In the genomic region with DNA sequence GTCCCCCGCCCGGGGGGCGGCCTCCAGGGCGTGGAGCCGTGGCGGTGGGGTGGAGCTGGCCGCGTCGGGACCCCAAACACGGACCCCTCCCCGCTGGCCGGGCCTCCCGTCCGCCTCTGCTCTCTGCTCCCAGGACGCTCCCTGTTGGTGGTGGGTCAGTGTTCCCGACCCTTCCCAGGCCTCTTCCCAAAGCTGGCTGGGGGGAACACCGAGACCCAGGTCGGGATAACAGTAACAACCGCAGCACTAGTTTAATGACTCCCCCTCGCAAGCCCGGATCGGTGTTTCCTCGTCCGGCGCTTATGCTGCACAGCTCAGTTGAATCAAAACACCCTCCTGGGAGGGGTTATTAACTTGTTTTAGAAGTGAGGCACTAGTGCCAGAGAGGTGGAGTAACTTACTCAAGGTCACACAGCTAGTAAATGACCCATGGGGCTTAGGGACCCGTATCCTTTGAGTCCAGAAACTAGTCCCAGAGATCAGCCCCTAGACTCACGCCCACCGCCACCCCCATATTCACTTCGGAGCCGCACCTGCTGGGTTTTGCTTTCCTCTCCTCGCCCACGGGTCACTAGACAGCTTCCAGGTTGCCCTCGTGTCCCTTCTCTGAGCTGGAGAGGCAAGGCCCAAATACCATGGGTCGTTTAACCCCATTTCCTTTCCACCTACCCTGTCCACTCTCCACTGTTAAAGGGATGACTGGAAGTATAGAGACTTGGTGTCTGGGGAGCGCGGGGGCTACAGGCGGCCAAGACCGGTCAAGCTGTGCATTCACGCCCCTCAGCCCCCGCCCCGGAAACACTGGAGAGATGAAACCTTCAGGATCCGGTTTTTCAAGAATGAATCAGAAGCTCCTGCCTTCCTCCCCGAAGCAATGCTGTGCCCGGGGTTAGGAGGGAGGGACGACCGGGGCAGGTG, we compare ENCODE assay signal across 8 mouse cellular contexts. TPM values are rescaled to one million over a fixed set of nuclear protein-coding genes. Genes with fewer than 3 reads are reported as not detected.
DNase-seq lines count a peak whose midpoint lies in the region; ATAC-seq and TF ChIP-seq lines count a peak whose summit lies in the region.

No protein-coding gene starts in this region.

- TF ChIP-seq CTCF in liver, postnatal 0 days (IDR thresholded peaks at IDR 0.05; ENCODE audit: low read depth) = no peak

- H3K27ac ChIP-seq in hindbrain, embryonic 12.5 days = peak overlapping the region; percentile 67
- peak overlapping the region; percentile 84 for H3K27ac ChIP-seq in liver, postnatal 0 days (ENCODE audit: low read depth)
- peak overlapping the region; percentile 82 for H3K27ac ChIP-seq in stomach, embryonic 14.5 days (ENCODE audit: low read length)

- H3K4me3 ChIP-seq in hindbrain, embryonic 12.5 days = peak overlapping the region; percentile 90
- peak overlapping the region; percentile 97 for H3K4me3 ChIP-seq in liver, postnatal 0 days (ENCODE audit: low read depth, low read length)
- H3K4me3 ChIP-seq in stomach, embryonic 14.5 days (ENCODE audit: low read depth, low read length) = peak overlapping the region; percentile 96

- 2% methylated on average over 46 of the region's 46 CpGs for WGBS in hindbrain, embryonic 12.5 days
- under 1% methylated on average over 45 of the region's 46 CpGs for WGBS in liver, postnatal 0 days (ENCODE audit: insufficient replicate concordance)
- WGBS in stomach, embryonic 14.5 days = 2% methylated on average over 46 of the region's 46 CpGs

- H3K27me3 ChIP-seq in hindbrain, embryonic 12.5 days = no peaks in the 10 kb centered on the region
- no peaks in the 10 kb centered on the region for H3K27me3 ChIP-seq in liver, postnatal 0 days (ENCODE audit: insufficient read depth, low read length)
- no peaks in the 10 kb centered on the region for H3K27me3 ChIP-seq in stomach, embryonic 14.5 days (ENCODE audit: control insufficient read depth, insufficient read depth, low read length)

- TF ChIP-seq EP300 in liver, postnatal 0 days (IDR thresholded peaks at IDR 0.05; ENCODE audit: low read depth) = no peak

- no peaks in the 10 kb centered on the region for H3K9me3 ChIP-seq in hindbrain, embryonic 12.5 days (replicated peaks)
- H3K9me3 ChIP-seq in liver, postnatal 0 days (ENCODE audit: low read length) = no peaks in the 10 kb centered on the region
- H3K9me3 ChIP-seq in stomach, embryonic 14.5 days (ENCODE audit: control insufficient read depth, low read depth, low read length) = no peaks in the 10 kb centered on the region

- H3K9ac ChIP-seq in hindbrain, embryonic 12.5 days = peak overlapping the region; percentile 84
- H3K9ac ChIP-seq in liver, postnatal 0 days (replicated peaks) = peak overlapping the region; percentile 94
- peak overlapping the region; percentile 88 for H3K9ac ChIP-seq in stomach, embryonic 14.5 days (replicated peaks; ENCODE audit: low read depth, low read length)

- peak overlapping the region; percentile 95 for H3K4me2 ChIP-seq in hindbrain, embryonic 12.5 days (replicated peaks)
- peak overlapping the region; percentile 97 for H3K4me2 ChIP-seq in liver, postnatal 0 days (ENCODE audit: low read depth, low read length)
- peak overlapping the region; percentile 97 for H3K4me2 ChIP-seq in stomach, embryonic 14.5 days (replicated peaks; ENCODE audit: low read depth, low read length)

- H3K36me3 ChIP-seq in hindbrain, embryonic 12.5 days = peaks cover 9% of the 10 kb centered on the region; the same call in 1 of the 2 replicates
- no peaks in the 10 kb centered on the region for H3K36me3 ChIP-seq in liver, postnatal 0 days (replicated peaks; ENCODE audit: insufficient read depth, low read length)
- H3K36me3 ChIP-seq in stomach, embryonic 14.5 days (ENCODE audit: control insufficient read depth, insufficient read depth, low read length) = no peaks in the 10 kb centered on the region; the same call in 1 of the 2 replicates

- peaks cover 19% of the 10 kb centered on the region for H3K4me1 ChIP-seq in hindbrain, embryonic 12.5 days
- peaks cover 35% of the 10 kb centered on the region for H3K4me1 ChIP-seq in liver, postnatal 0 days (ENCODE audit: insufficient read depth)
- peaks cover 12% of the 10 kb centered on the region; the same call in 1 of the 2 replicates for H3K4me1 ChIP-seq in stomach, embryonic 14.5 days (ENCODE audit: control insufficient read depth, insufficient read depth, low read length)

- ATAC-seq in hindbrain, embryonic 12.5 days (ENCODE audit: low FRiP score) = peak; percentile 78; the same call in 1 of the 2 replicates
- peak; percentile 24 for ATAC-seq in liver, postnatal 0 days
- no peak; the same call in 1 of the 2 replicates for ATAC-seq in stomach, embryonic 14.5 days (ENCODE audit: insufficient number of reproducible peaks, insufficient read depth, low FRiP score, low read depth)

- peak; percentile 26 for DNase-seq in cerebellum, adult 8-10 months
- DNase-seq in cerebellum, adult 9-10 months = no peak
- peak; percentile 53 for DNase-seq in CD4-positive helper T cell, adult 2 months (ENCODE audit: low read depth, low spot score)
- DNase-seq in embryo, embryonic 10.5 days (ENCODE audit: low spot score) = peak; percentile 64
- DNase-seq in liver, postnatal 0 days = peak; percentile 55
- DNase-seq in layer of hippocampus, postnatal 25 days (ENCODE audit: extremely low spot score in 1 of 2, low spot score in 1 of 2) = no peak

RNA-seq across cellular contexts. Expression of a gene that starts 0.5 kb away (rescaled TPM):
- polyA plus RNA-seq in hindbrain, embryonic 12.5 days (2016; fragmentation: Nextera tagmentation; extraction: Ambion mirVana) = 188 and 193 TPM in 2 replicates
- polyA plus RNA-seq in liver, postnatal 0 days (2015; fragmentation: Nextera tagmentation; extraction: Ambion mirVana) = 44.4 and 46.1 TPM in 2 replicates
- 180 and 185 TPM in 2 replicates for polyA plus RNA-seq in stomach, embryonic 14.5 days (2014; fragmentation: Nextera tagmentation; extraction: Ambion mirVana)
- 10 to 100 TPM; 67.7 to 69.2 TPM for total RNA-seq in layer of hippocampus, postnatal 25 days (2021)

RNA-seq across cellular contexts. Expression of a gene that starts 13.5 kb away (rescaled TPM):
- polyA plus RNA-seq in hindbrain, embryonic 12.5 days (2016; fragmentation: Nextera tagmentation; extraction: Ambion mirVana) = 0.70 and 0.93 TPM in 2 replicates
- 0.12 and 0.16 TPM in 2 replicates for polyA plus RNA-seq in liver, postnatal 0 days (2015; fragmentation: Nextera tagmentation; extraction: Ambion mirVana)
- polyA plus RNA-seq in stomach, embryonic 14.5 days (2014; fragmentation: Nextera tagmentation; extraction: Ambion mirVana) = 3.1 and 5.4 TPM in 2 replicates
- total RNA-seq in layer of hippocampus, postnatal 25 days (2021) = 1 to 10 TPM; 1.3 to 1.6 TPM

RNA-seq across cellular contexts. Expression of a gene that starts 45.0 kb away (rescaled TPM):
- 57.1 and 62.8 TPM in 2 replicates for polyA plus RNA-seq in hindbrain, embryonic 12.5 days (2016; fragmentation: Nextera tagmentation; extraction: Ambion mirVana)
- polyA plus RNA-seq in liver, postnatal 0 days (2015; fragmentation: Nextera tagmentation; extraction: Ambion mirVana) = 29.4 and 31.6 TPM in 2 replicates
- polyA plus RNA-seq in stomach, embryonic 14.5 days (2014; fragmentation: Nextera tagmentation; extraction: Ambion mirVana) = 59.5 and 59.6 TPM in 2 replicates
- 10 to 100 TPM; 30.0 to 40.0 TPM for total RNA-seq in layer of hippocampus, postnatal 25 days (2021)

RNA-seq across cellular contexts. Expression of a gene that starts 45.2 kb away (rescaled TPM):
- polyA plus RNA-seq in hindbrain, embryonic 12.5 days (2016; fragmentation: Nextera tagmentation; extraction: Ambion mirVana) = 646 and 653 TPM in 2 replicates
- 252 and 258 TPM in 2 replicates for polyA plus RNA-seq in liver, postnatal 0 days (2015; fragmentation: Nextera tagmentation; extraction: Ambion mirVana)
- polyA plus RNA-seq in stomach, embryonic 14.5 days (2014; fragmentation: Nextera tagmentation; extraction: Ambion mirVana) = 629 and 635 TPM in 2 replicates
- 100 to 1,000 TPM; 510 to 556 TPM for total RNA-seq in layer of hippocampus, postnatal 25 days (2021)

RNA-seq across cellular contexts. Expression of a gene that starts 46.0 kb away (rescaled TPM):
- polyA plus RNA-seq in hindbrain, embryonic 12.5 days (2016; fragmentation: Nextera tagmentation; extraction: Ambion mirVana) = 34.6 and 38.3 TPM in 2 replicates
- polyA plus RNA-seq in liver, postnatal 0 days (2015; fragmentation: Nextera tagmentation; extraction: Ambion mirVana) = 8.5 TPM in 2 replicates
- polyA plus RNA-seq in stomach, embryonic 14.5 days (2014; fragmentation: Nextera tagmentation; extraction: Ambion mirVana) = 30.1 and 30.7 TPM in 2 replicates
- 10 to 100 TPM; 42.2 to 57.6 TPM for total RNA-seq in layer of hippocampus, postnatal 25 days (2021)

Comparison
In these comparisons a context has a peak if more than half of its experiments do, and no peak if none do; other contexts are left out.
1. DNase-seq: peak in cerebellum, adult 8-10 months (single experiment), CD4-positive helper T cell, adult 2 months (single experiment), embryo, embryonic 10.5 days (single experiment) and liver, postnatal 0 days (single experiment); none in cerebellum, adult 9-10 months (single experiment) and layer of hippocampus, postnatal 25 days (0 of 2).
2. Peak in every context shown above with its lines, with median percentiles within 50 percentile points of each other: H3K27ac ChIP-seq, H3K4me2 ChIP-seq, H3K4me3 ChIP-seq and H3K9ac ChIP-seq.